Mouse (Mus musculus): ENCODE measurements at regions not wholly inside any gene's neighbourhood (a gene's known extent, or its start where the extent isn't known, plus 50 kb on each side); places are given as distances from the start of the nearest gene placed in this dataset.

DNA sequence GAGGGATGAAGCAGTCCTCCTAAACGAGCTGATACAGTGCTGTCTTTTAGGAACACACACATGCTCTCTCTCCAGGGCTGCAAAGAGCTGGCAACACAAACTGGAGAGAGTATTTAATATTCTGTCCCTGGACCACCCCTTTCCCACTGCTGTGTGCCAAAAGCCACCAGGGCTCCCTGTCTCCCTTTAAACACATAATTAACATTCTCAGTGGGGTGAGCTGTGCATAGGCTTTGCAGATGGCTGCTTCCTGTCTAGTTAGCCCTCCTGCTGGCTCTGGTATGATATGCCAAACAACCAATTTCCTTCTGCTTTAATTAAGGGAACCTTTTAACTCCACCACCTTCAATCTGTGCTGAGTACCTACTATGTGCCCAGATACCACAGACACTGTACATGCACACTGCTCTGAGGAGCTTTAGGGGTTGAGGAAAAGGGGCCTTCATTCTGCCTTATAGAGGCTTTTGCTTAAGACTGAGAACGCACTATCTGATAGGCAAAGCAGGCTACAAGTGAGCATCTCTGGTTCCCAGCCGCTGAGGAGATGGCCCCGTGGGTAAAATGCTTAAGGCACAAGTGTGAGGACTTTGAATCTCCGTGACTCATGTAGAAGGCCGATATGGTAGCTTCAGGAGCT, 222.9 kb upstream of the Lmcd1 start:
- no peak for TF ChIP-seq MAX (IDR thresholded peaks at IDR 0.05)
- no peak for TF ChIP-seq CTCF (IDR thresholded peaks at IDR 0.05; ENCODE audit: control insufficient read depth, insufficient read depth, insufficient read length)
- no peak for TF ChIP-seq USF1 (IDR thresholded peaks at IDR 0.05; ENCODE audit: low read depth)
- TF ChIP-seq CEBPB (IDR thresholded peaks at IDR 0.05; ENCODE audit: low read depth) = no peak
- TF ChIP-seq MYOG (IDR thresholded peaks at IDR 0.05; ENCODE audit: control insufficient read depth, extremely low read depth, insufficient read length) = no peak
- TF ChIP-seq MYOD1 (IDR thresholded peaks at IDR 0.05; ENCODE audit: control insufficient read depth, insufficient read length, low read depth) = no peak
- TF ChIP-seq FOSL1 (IDR thresholded peaks at IDR 0.05; ENCODE audit: insufficient read depth, low read length, poor library complexity, severe bottlenecking) = no peak

Data from C2C12 (cell line).